Mouse (Mus musculus): Measurements from ENCODE around the gene Golga7b. TPM values are rescaled to one million over a fixed set of nuclear protein-coding genes. Genes with fewer than 3 reads are reported as not detected.

Gene Golga7b
- polyA plus RNA-seq, 1 experiment from 2014 or later: not detected

DNA sequence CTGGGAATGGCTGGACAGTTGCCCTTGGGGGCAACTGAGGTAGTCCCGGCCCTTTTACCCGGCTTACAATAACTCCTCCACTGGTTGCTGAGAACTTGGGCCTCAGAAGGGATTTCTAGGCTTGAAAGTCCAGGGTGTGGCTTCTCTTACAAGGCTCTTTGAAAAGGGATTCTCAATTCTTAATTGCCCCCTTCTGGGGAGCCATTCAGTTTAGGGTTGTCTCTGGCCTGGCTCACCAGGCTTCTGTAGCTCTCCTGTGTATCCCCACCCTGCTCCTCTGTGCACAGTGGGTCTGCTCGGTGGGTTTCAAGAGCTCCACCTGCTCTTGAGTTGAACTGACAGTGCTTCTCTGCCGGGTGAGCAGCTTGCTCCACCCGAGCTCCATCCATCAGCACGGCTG, 37.4 kb upstream of the Golga7b start:
- Histone ChIP-seq H3K36me3 (ENCODE audit: insufficient read depth) (no peaks in the 10 kb centered on the region), H3K27me3 (ENCODE audit: insufficient read depth, low read length) (no peaks in the 10 kb centered on the region), H3K9me3 (ENCODE audit: low read depth, low read length) (no peaks in the 10 kb centered on the region), H3K4me3 (ENCODE audit: low read depth, low read length) (no peak overlapping the region), H3K4me1 (ENCODE audit: insufficient read depth) (no peaks in the 10 kb centered on the region), H3K27ac (ENCODE audit: low read depth) (no peak overlapping the region), H3K9ac (no peak overlapping the region), H3K4me2 (no peak overlapping the region)
- ATAC-seq (ENCODE audit: insufficient read depth): no peak
- 54% methylated on average over 6 of the region's 6 CpGs for WGBS
- no peak for TF ChIP-seq CTCF (IDR thresholded peaks at IDR 0.05; ENCODE audit: low read depth)
- DNase-seq: no peak

DNA sequence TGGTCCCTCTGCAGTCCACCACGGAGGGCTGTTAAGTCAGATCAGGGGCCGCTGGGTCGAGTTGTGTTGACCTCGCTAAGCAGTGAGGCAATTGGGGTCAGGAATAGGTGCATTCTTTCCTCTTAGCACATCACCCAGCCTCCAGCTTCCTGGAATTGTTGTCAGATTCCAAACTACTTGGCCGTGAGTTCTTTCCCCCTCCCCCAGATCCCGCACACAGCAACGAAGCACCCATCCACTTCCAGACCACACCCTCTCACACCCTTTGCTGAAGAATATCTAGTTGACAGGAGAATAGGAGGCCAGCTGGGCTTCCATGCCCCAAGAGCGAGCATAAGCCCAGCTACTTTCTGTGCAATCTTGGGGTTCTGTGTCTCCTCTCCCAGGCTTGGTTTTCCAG, 35.4 kb upstream of the Golga7b start:
- DNase-seq (no peak), ATAC-seq (ENCODE audit: insufficient read depth) (no peak)
- Histone ChIP-seq H3K27ac (ENCODE audit: low read depth) (no peak overlapping the region), H3K4me3 (ENCODE audit: low read depth, low read length) (no peak overlapping the region), H3K9ac (no peak overlapping the region), H3K36me3 (ENCODE audit: insufficient read depth) (no peaks in the 10 kb centered on the region), H3K4me2 (no peak overlapping the region), H3K27me3 (ENCODE audit: insufficient read depth, low read length) (no peaks in the 10 kb centered on the region), H3K9me3 (ENCODE audit: low read depth, low read length) (no peaks in the 10 kb centered on the region), H3K4me1 (ENCODE audit: insufficient read depth) (no peaks in the 10 kb centered on the region)
- no peak for TF ChIP-seq CTCF (IDR thresholded peaks at IDR 0.05; ENCODE audit: low read depth)
- WGBS: 20% methylated on average over 8 of the region's 8 CpGs

DNA sequence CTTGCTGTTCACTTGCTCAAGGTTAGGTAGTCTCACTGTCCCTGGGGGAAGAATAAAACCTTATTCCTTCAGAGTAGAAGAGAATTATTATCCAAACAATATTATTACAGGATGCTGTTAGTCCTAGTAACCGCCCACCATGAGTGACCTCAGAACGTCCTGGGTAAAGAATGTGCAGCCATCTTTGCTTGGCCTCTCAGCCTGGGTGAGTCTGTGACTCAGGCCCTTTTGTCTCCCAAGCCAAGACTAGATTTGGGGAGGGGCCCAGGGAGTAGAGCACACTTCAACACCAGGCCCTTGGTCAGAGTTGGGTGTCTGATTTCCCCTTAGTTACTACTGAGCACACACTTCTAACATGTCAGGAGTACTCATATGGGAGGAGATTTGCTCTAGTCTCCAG, 32.8 kb upstream of the Golga7b start:
- no peak overlapping the region for H3K9ac ChIP-seq
- H3K4me3 ChIP-seq (ENCODE audit: low read depth, low read length): no peak overlapping the region
- H3K4me2 ChIP-seq: no peak overlapping the region
- 49% methylated on average over 2 of the region's 2 CpGs for WGBS
- DNase-seq (no peak), ATAC-seq (ENCODE audit: insufficient read depth) (no peak)
- no peak overlapping the region for H3K27ac ChIP-seq (ENCODE audit: low read depth)
- no peaks in the 10 kb centered on the region for H3K9me3 ChIP-seq (ENCODE audit: low read depth, low read length)
- no peak for TF ChIP-seq CTCF (IDR thresholded peaks at IDR 0.05; ENCODE audit: low read depth)
- no peaks in the 10 kb centered on the region for H3K4me1 ChIP-seq (ENCODE audit: insufficient read depth)
- no peaks in the 10 kb centered on the region for H3K27me3 ChIP-seq (ENCODE audit: insufficient read depth, low read length)
- H3K36me3 ChIP-seq (ENCODE audit: insufficient read depth): no peaks in the 10 kb centered on the region

DNA sequence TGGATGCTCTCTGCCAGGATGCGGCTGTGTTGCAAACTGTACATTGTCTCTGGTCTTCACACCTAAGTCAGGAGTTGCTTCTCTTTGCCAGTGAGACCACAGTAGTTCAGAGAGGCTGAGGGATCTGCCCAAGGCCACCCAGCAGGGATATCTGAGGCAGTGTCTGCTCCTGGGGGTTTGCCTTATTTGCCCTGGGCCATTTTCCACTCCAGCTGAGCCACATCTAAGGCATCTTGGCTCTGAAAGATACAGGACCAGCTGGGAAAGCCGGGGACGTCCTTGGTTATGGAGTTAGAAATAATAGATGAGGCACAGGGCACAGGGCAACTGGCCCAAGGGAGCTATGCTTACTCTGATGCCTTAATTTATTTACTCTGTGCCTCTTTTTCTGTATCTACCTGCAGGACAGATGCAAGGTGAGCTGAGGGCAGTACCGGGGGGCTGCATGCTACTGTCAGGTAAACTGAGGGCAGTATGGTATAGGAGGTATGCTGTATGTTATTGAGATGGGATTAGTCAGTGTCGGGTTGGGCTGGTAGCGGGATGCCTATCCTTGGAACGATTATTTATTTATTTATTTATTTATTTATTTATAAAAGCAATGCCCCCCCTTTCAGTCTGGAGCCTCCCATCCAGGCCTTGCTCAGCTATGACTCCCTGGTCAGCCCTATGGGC, 30.5 kb upstream of the Golga7b start:
- no peaks in the 10 kb centered on the region for H3K4me1 ChIP-seq (ENCODE audit: insufficient read depth)
- no peak overlapping the region for H3K9ac ChIP-seq
- ATAC-seq (ENCODE audit: insufficient read depth) (no peak), DNase-seq (no peak)
- WGBS: 54% methylated on average over 7 of the region's 7 CpGs
- H3K36me3 ChIP-seq (ENCODE audit: insufficient read depth): no peaks in the 10 kb centered on the region
- H3K27me3 ChIP-seq (ENCODE audit: insufficient read depth, low read length): no peaks in the 10 kb centered on the region
- H3K4me2 ChIP-seq: no peak overlapping the region
- no peak for TF ChIP-seq CTCF (IDR thresholded peaks at IDR 0.05; ENCODE audit: low read depth)
- no peak overlapping the region for H3K4me3 ChIP-seq (ENCODE audit: low read depth, low read length)
- H3K9me3 ChIP-seq (ENCODE audit: low read depth, low read length): no peaks in the 10 kb centered on the region
- no peak overlapping the region for H3K27ac ChIP-seq (ENCODE audit: low read depth)

DNA sequence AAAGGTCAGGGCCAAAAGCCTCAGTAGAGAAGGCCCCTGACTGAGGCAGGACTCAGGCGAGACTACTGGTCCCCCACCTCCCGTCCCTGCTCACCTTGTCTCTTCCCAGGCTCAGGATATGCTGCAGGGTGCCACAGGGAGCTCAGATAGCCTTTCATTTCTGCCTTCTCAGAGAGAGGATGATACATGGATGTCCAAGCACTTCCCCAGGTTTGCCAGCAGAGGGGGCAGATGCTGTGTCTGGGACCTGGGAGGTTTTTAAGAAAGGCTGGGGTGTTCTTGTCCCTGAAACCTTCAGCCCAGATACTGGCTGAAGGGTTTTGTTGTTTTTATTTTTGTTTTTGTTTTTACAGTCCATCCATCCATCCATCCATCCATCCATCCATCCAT, 30.0 kb upstream of the Golga7b start:
- no peaks in the 10 kb centered on the region for H3K9me3 ChIP-seq (ENCODE audit: low read depth, low read length)
- no peak overlapping the region for H3K4me3 ChIP-seq (ENCODE audit: low read depth, low read length)
- DNase-seq: peak; percentile 48
- H3K4me2 ChIP-seq: no peak overlapping the region
- no peak overlapping the region for H3K9ac ChIP-seq
- peak; percentile 68 for TF ChIP-seq CTCF (IDR thresholded peaks at IDR 0.05; ENCODE audit: low read depth)
- H3K4me1 ChIP-seq (ENCODE audit: insufficient read depth): no peaks in the 10 kb centered on the region
- H3K27me3 ChIP-seq (ENCODE audit: insufficient read depth, low read length): no peaks in the 10 kb centered on the region
- WGBS: 8% methylated on average over 2 of the region's 2 CpGs
- H3K27ac ChIP-seq (ENCODE audit: low read depth): no peak overlapping the region
- H3K36me3 ChIP-seq (ENCODE audit: insufficient read depth): no peaks in the 10 kb centered on the region
- no peak for ATAC-seq (ENCODE audit: insufficient read depth)

DNA sequence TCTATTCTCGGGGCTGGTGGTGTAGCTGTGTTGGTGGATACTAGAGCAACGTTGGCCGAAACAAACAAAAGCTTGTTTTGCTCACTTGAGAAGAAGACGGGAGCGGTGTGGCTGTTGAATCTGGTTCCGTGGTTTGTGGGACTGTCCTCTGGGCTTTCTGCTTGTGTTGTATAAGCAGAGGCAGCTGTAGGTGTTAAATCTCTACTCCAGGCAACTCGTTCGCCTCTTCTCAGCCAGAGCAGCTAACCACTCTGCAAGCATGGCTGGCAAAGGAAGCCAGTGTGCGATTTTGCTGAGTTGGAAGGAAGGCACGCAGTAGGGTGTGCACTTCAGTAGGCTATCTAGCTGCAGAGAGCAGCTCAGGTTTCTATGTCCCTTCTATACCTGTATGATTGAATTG, 20.9 kb upstream of the Golga7b start:
- no peak overlapping the region for H3K27ac ChIP-seq (ENCODE audit: low read depth)
- no peak overlapping the region for H3K4me2 ChIP-seq
- no peaks in the 10 kb centered on the region for H3K36me3 ChIP-seq (ENCODE audit: insufficient read depth)
- no peak for TF ChIP-seq CTCF (IDR thresholded peaks at IDR 0.05; ENCODE audit: low read depth)
- no peak overlapping the region for H3K9ac ChIP-seq
- no peak for DNase-seq
- no peaks in the 10 kb centered on the region for H3K27me3 ChIP-seq (ENCODE audit: insufficient read depth, low read length)
- no peak for ATAC-seq (ENCODE audit: insufficient read depth)
- no peak overlapping the region for H3K4me3 ChIP-seq (ENCODE audit: low read depth, low read length)
- 74% methylated on average over 10 of the region's 10 CpGs for WGBS
- H3K4me1 ChIP-seq (ENCODE audit: insufficient read depth): no peaks in the 10 kb centered on the region
- H3K9me3 ChIP-seq (ENCODE audit: low read depth, low read length): no peaks in the 10 kb centered on the region

DNA sequence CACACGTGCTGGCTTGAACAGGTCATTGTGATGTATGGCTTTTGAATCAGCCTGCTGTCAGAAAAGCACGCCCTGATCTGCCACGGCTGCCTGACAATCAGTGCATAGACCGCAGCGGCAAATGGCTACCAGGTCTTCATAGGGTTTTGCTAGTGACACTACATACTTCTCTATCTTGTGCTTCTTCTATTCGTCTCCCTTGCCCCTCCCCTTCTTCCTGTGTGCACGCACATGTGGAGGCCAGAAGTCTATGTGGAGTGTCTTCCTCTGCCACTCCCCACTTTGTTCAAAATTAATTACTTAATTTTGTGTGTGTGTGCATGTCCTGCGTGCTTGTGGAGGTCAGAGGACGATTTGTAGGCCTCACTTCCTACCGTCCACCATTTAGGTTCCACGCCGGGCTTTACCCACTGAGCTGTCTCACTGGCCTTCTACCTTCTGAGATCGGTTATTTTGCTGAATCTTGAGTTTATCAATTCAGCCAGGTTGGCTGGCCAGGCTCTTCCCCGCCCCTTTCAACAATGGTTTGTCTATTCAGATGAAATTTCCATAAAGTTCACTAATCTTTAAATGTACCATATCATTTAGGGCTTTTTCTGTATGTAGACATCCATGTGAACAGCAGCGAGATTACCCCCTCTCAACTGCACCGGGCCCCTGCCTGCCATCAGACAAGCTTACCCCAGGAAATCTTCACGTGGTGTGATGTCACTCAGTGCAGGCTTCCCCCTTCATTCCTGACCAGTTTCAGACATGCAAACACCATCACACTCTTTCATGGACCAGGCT, 17.7 kb upstream of the Golga7b start:
- no peak for TF ChIP-seq CTCF (IDR thresholded peaks at IDR 0.05; ENCODE audit: low read depth)
- Histone ChIP-seq H3K27me3 (ENCODE audit: insufficient read depth, low read length) (no peaks in the 10 kb centered on the region), H3K4me3 (ENCODE audit: low read depth, low read length) (no peak overlapping the region), H3K27ac (ENCODE audit: low read depth) (no peak overlapping the region), H3K9ac (no peak overlapping the region), H3K36me3 (ENCODE audit: insufficient read depth) (no peaks in the 10 kb centered on the region), H3K4me2 (no peak overlapping the region), H3K9me3 (ENCODE audit: low read depth, low read length) (no peaks in the 10 kb centered on the region), H3K4me1 (ENCODE audit: insufficient read depth) (no peaks in the 10 kb centered on the region)
- 69% methylated on average over 17 of the region's 17 CpGs for WGBS
- no peak for DNase-seq
- ATAC-seq (ENCODE audit: insufficient read depth): no peak

Data from lung, embryonic 14.5 days (tissue).